Mouse (Mus musculus) intestine, embryonic 14.5 days (tissue): ENCODE results near the gene Tmpo. TPM values are rescaled to one million over a fixed set of nuclear protein-coding genes. Genes with fewer than 3 reads are reported as not detected.

Experiments used
- ATAC-seq: fragments of 200-750 bp; cut with Nextera tagmentation; replicated peaks from 2 replicates; pipeline ENCODE4 v1.8.0; 2017; ENCODE audit warnings: low read depth, moderate number of reproducible peaks, moderate TSS enrichment, moderate library complexity; ENCODE audit not compliant: low FRiP score, low TSS enrichment
- DNase-seq: peaks from one replicate; pipeline ENCODE4 v3.0.0-alpha.2; 2018; ENCODE audit warnings: low spot score
- H3K27ac ChIP-seq: fragments of 300-500 bp; sonication (generic); 2 replicates; pipeline ENCODE4 v1.5.1; 2014; ENCODE audit warnings: low read depth, mild to moderate bottlenecking, control low read depth
- H3K27me3 ChIP-seq: fragments of 300-500 bp; sonication (generic); replicated peaks from 2 replicates; pipeline ENCODE4 v1.6.1; 2014; ENCODE audit warnings: low read length, control low read depth; ENCODE audit not compliant: control insufficient read depth, insufficient read depth
- H3K36me3 ChIP-seq: fragments of 300-500 bp; sonication (generic); 2 replicates; pipeline ENCODE4 v1.6.1; 2014; ENCODE audit warnings: low read length, control low read depth; ENCODE audit not compliant: control insufficient read depth, insufficient read depth
- H3K4me1 ChIP-seq: fragments of 300-500 bp; sonication (generic); replicated peaks from 2 replicates; pipeline ENCODE4 v1.6.1; 2014; ENCODE audit warnings: low read length, control low read depth, mixed read lengths; ENCODE audit not compliant: control insufficient read depth, insufficient read depth
- H3K4me2 ChIP-seq: fragments of 300-500 bp; sonication (generic); 2 replicates; pipeline ENCODE4 v1.6.1; 2014; ENCODE audit warnings: low read length
- H3K4me3 ChIP-seq: fragments of 300-500 bp; sonication (generic); 2 replicates; pipeline ENCODE4 v1.5.1; 2014; ENCODE audit warnings: low read depth, low read length, control low read depth, mixed read lengths
- H3K9ac ChIP-seq: fragments of 300-500 bp; sonication (generic); 2 replicates; pipeline ENCODE4 v1.6.1; 2014; ENCODE audit warnings: mild to moderate bottlenecking, low read length
- H3K9me3 ChIP-seq: fragments of 300-500 bp; sonication (generic); 2 replicates; pipeline ENCODE4 v1.6.1; 2016; ENCODE audit warnings: low read length, control low read depth; ENCODE audit not compliant: control insufficient read depth
- WGBS: fragments of 180-500 bp; shearing (Covaris S2); extraction: QIAGEN DNeasy Blood & Tissue Kit; methylation state at CpG from one replicate; pipeline ENCODE4 v1.1.7; 2014; 5-methylcytosine and 5-hydroxymethylcytosine counted together
- polyA plus RNA-seq: library from polyadenylated mRNA; unstranded; fragments of >200 nt; fragmentation: Nextera tagmentation; extraction: Ambion mirVana; gene quantifications from 2 replicates; pipeline ENCODE4 v1.2.1, GENCODE M21; 2014

Gene Tmpo
- polyA plus RNA-seq, 1 experiment from 2014 or later: 219 TPM

- Histone ChIP-seq H3K27me3 (no peaks in the 10 kb centered on the region), H3K9me3 (no peaks in the 10 kb centered on the region), H3K4me1 (no peaks in the 10 kb centered on the region; the same call in 1 of the 2 replicates), H3K4me2 (no peak overlapping the region), H3K9ac (no peak overlapping the region), H3K4me3 (no peak overlapping the region), H3K27ac (no peak overlapping the region), H3K36me3 (no peaks in the 10 kb centered on the region)
- no peak for DNase-seq
- no peak for ATAC-seq
These were observed 26.2 kb upstream of the Tmpo start for GRCm38 (mm10) chr10:91207275-91207674.

- no peak overlapping the region for H3K27ac ChIP-seq
- H3K4me2 ChIP-seq: no peak overlapping the region
- DNase-seq (no peak), ATAC-seq (no peak)
- no peaks in the 10 kb centered on the region; the same call in 1 of the 2 replicates for H3K4me1 ChIP-seq
- H3K36me3 ChIP-seq: no peaks in the 10 kb centered on the region
- 85% methylated on average over 6 of the region's 6 CpGs for WGBS
- no peaks in the 10 kb centered on the region for H3K27me3 ChIP-seq
- no peak overlapping the region for H3K4me3 ChIP-seq
- no peak overlapping the region for H3K9ac ChIP-seq
- no peaks in the 10 kb centered on the region for H3K9me3 ChIP-seq
These were observed 24.5 kb upstream of the Tmpo start for GRCm38 (mm10) chr10:91205632-91206031.

GRCm38 (mm10) chr10:91200581-91200980 is 19.5 kb upstream of the Tmpo start:
- no peaks in the 10 kb centered on the region for H3K4me1 ChIP-seq
- no peaks in the 10 kb centered on the region for H3K36me3 ChIP-seq
- no peaks in the 10 kb centered on the region for H3K9me3 ChIP-seq
- WGBS: 91% methylated on average over 3 of the region's 3 CpGs
- H3K9ac ChIP-seq: no peak overlapping the region
- no peak overlapping the region for H3K4me2 ChIP-seq
- no peak overlapping the region for H3K4me3 ChIP-seq
- ATAC-seq (no peak), DNase-seq (no peak)
- no peak overlapping the region for H3K27ac ChIP-seq
- no peaks in the 10 kb centered on the region for H3K27me3 ChIP-seq

GRCm38 (mm10) chr10:91199238-91199780 is 18.2 kb upstream of the Tmpo start:
- no peak overlapping the region for H3K4me2 ChIP-seq
- no peaks in the 10 kb centered on the region for H3K36me3 ChIP-seq
- DNase-seq: no peak
- no peak for ATAC-seq
- H3K27me3 ChIP-seq: no peaks in the 10 kb centered on the region
- H3K4me3 ChIP-seq: no peak overlapping the region
- no peaks in the 10 kb centered on the region for H3K4me1 ChIP-seq
- no peak overlapping the region for H3K9ac ChIP-seq
- WGBS: 60% methylated on average over 1 of the region's 1 CpGs
- H3K9me3 ChIP-seq: no peaks in the 10 kb centered on the region
- H3K27ac ChIP-seq: no peak overlapping the region

- Histone ChIP-seq H3K9me3 (no peaks in the 10 kb centered on the region), H3K4me2 (no peak overlapping the region), H3K4me1 (no peaks in the 10 kb centered on the region), H3K4me3 (no peak overlapping the region), H3K27ac (no peak overlapping the region), H3K36me3 (no peaks in the 10 kb centered on the region), H3K9ac (no peak overlapping the region), H3K27me3 (no peaks in the 10 kb centered on the region)
- ATAC-seq (no peak), DNase-seq (no peak)
- 89% methylated on average over 8 of the region's 8 CpGs for WGBS
These were observed 16.6 kb upstream of the Tmpo start for GRCm38 (mm10) chr10:91197704-91198103.

GRCm38 (mm10) chr10:91196778-91197177 is 15.7 kb upstream of the Tmpo start:
- Histone ChIP-seq H3K9ac (no peak overlapping the region), H3K4me2 (no peak overlapping the region), H3K4me1 (no peaks in the 10 kb centered on the region), H3K36me3 (no peaks in the 10 kb centered on the region), H3K27ac (no peak overlapping the region), H3K27me3 (no peaks in the 10 kb centered on the region), H3K9me3 (no peaks in the 10 kb centered on the region), H3K4me3 (no peak overlapping the region)
- DNase-seq: no peak
- 89% methylated on average over 1 of the region's 1 CpGs for WGBS
- no peak for ATAC-seq

GRCm38 (mm10) chr10:91195680-91196079 is 14.6 kb upstream of the Tmpo start:
- Histone ChIP-seq H3K27ac (no peak overlapping the region), H3K4me3 (no peak overlapping the region), H3K27me3 (no peaks in the 10 kb centered on the region), H3K9ac (no peak overlapping the region), H3K36me3 (no peaks in the 10 kb centered on the region), H3K9me3 (no peaks in the 10 kb centered on the region), H3K4me2 (no peak overlapping the region), H3K4me1 (no peaks in the 10 kb centered on the region)
- no peak for ATAC-seq
- no peak for DNase-seq
- 87% methylated on average over 5 of the region's 5 CpGs for WGBS

GRCm38 (mm10) chr10:91195091-91195490 is 14.0 kb upstream of the Tmpo start:
- H3K4me3 ChIP-seq: no peak overlapping the region
- no peaks in the 10 kb centered on the region for H3K36me3 ChIP-seq

GRCm38 (mm10) chr10:91191851-91192250 is 10.7 kb upstream of the Tmpo start:
- no peaks in the 10 kb centered on the region for H3K36me3 ChIP-seq
- no peaks in the 10 kb centered on the region for H3K9me3 ChIP-seq
- H3K9ac ChIP-seq: no peak overlapping the region
- 93% methylated on average over 5 of the region's 5 CpGs for WGBS
- ATAC-seq (no peak), DNase-seq (no peak)
- no peak overlapping the region for H3K4me3 ChIP-seq
- H3K27ac ChIP-seq: no peak overlapping the region
- no peaks in the 10 kb centered on the region for H3K27me3 ChIP-seq
- no peak overlapping the region for H3K4me2 ChIP-seq
- peaks cover 8% of the 10 kb centered on the region; the same call in 1 of the 2 replicates for H3K4me1 ChIP-seq

More at GRCm38 (mm10) chr10:91195091-91195490, 14.0 kb upstream of the Tmpo start:
- Histone ChIP-seq H3K9me3 (no peaks in the 10 kb centered on the region), H3K27ac (no peak overlapping the region), H3K4me1 (no peaks in the 10 kb centered on the region), H3K27me3 (no peaks in the 10 kb centered on the region), H3K4me2 (no peak overlapping the region), H3K9ac (no peak overlapping the region)
- ATAC-seq: no peak
- no peak for DNase-seq
- 84% methylated on average over 14 of the region's 14 CpGs for WGBS
